Mouse (Mus musculus): ENCODE measurements at regions not wholly inside any gene's neighbourhood (a gene's known extent, or its start where the extent isn't known, plus 50 kb on each side); places are given as distances from the start of the nearest gene placed in this dataset.
A peak's percentile ranks its signal among the peaks of the same experiment; 100 is the strongest.

DNA sequence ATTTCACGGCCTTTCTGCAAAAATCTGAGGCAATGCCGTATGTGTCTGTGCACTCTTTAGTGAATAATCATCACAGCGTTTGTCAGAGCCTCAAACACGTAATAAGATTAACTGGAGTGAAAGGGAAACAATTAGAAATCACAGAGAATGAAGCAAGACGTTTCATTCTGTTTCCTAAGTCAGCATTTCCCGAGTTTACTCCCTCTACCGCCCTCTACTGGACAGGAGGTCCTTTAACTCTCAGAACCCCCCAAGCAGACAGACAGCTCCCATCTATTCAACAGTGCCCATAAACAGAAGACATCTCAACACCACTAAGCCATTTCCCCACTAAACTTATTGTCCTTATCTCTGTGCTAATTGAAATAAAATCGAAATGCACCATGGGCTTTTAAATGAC, 167.5 kb upstream of the Rnd3 start:
- Histone ChIP-seq H3K4me3 (replicated peaks; ENCODE audit: low read depth, low read length) (no peak overlapping the region), H3K9me3 (replicated peaks; ENCODE audit: low read length) (no peaks in the 10 kb centered on the region), H3K4me1 (replicated peaks; ENCODE audit: insufficient read depth, low read length) (no peaks in the 10 kb centered on the region), H3K27ac (no peak overlapping the region), H3K4me2 (ENCODE audit: low read length) (no peak overlapping the region), H3K36me3 (ENCODE audit: insufficient read depth, low read length) (no peaks in the 10 kb centered on the region), H3K9ac (ENCODE audit: low read depth, low read length) (no peak overlapping the region), H3K27me3 (ENCODE audit: insufficient read depth, low read length) (no peaks in the 10 kb centered on the region)
- ATAC-seq (replicated peaks; ENCODE audit: low FRiP score, low read depth): no peak
- WGBS: 89% methylated on average over 8 of the region's 8 CpGs
- TF ChIP-seq CTCF (IDR thresholded peaks at IDR 0.05; ENCODE audit: low read depth): peak; percentile 33; the same call in 1 of the 2 replicates
- no peak for DNase-seq (ENCODE audit: low spot score)

DNA sequence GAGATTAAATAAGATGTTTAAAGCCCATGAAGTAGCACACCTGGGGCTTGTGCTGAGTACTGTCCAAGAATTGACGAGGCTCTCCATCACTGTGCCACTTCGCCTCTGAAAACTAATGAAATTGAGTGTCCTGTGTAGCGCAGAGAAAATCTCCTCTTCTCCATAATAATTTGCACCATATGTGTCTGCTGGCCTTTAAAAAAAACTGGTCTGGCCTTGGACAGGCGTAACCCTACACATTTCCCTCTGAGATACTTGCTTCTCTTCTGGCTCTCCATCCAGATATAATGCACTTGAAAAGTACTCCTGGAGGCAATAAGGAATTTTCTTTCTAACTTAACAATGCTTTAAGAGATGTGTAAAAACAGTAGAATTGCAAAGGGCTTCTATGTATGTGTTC, 164.5 kb upstream of the Rnd3 start:
- Histone ChIP-seq H3K36me3 (ENCODE audit: insufficient read depth, low read length) (no peaks in the 10 kb centered on the region), H3K4me3 (replicated peaks; ENCODE audit: low read depth, low read length) (no peak overlapping the region), H3K4me2 (ENCODE audit: low read length) (no peak overlapping the region), H3K27ac (no peak overlapping the region), H3K9ac (ENCODE audit: low read depth, low read length) (no peak overlapping the region), H3K4me1 (replicated peaks; ENCODE audit: insufficient read depth, low read length) (no peaks in the 10 kb centered on the region), H3K27me3 (ENCODE audit: insufficient read depth, low read length) (no peaks in the 10 kb centered on the region), H3K9me3 (replicated peaks; ENCODE audit: low read length) (no peaks in the 10 kb centered on the region)
- 87% methylated on average over 4 of the region's 4 CpGs for WGBS
- no peak for DNase-seq (ENCODE audit: low spot score)
- no peak for TF ChIP-seq CTCF (IDR thresholded peaks at IDR 0.05; ENCODE audit: low read depth)
- no peak for ATAC-seq (replicated peaks; ENCODE audit: low FRiP score, low read depth)

DNA sequence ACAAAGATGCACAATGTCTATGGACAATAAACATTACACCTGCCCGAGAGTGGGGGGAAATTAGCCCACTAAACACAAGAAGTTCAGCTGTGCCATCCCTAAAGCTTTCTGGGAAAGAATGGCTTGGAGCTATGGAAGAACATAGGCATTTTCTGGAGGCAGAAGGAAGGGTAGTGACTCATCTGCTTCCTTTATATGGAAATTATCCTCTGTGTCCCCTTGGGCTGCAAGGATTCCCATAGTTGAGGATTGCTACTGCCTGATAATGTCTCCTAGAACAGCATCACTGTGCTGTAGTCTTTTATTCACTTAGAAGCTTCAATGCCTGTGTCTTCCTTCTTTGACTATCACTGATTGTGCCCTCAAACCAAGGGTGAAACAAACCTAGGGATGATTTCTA, 157.3 kb upstream of the Rnd3 start:
- no peak for DNase-seq (ENCODE audit: low spot score)
- Histone ChIP-seq H3K27me3 (ENCODE audit: insufficient read depth, low read length) (no peaks in the 10 kb centered on the region), H3K4me3 (replicated peaks; ENCODE audit: low read depth, low read length) (no peak overlapping the region), H3K4me2 (ENCODE audit: low read length) (no peak overlapping the region), H3K4me1 (replicated peaks; ENCODE audit: insufficient read depth, low read length) (peaks cover 6% of the 10 kb centered on the region; the same call in 1 of the 2 replicates), H3K9ac (ENCODE audit: low read depth, low read length) (no peak overlapping the region), H3K9me3 (replicated peaks; ENCODE audit: low read length) (no peaks in the 10 kb centered on the region), H3K27ac (no peak overlapping the region), H3K36me3 (ENCODE audit: insufficient read depth, low read length) (no peaks in the 10 kb centered on the region)
- TF ChIP-seq CTCF (IDR thresholded peaks at IDR 0.05; ENCODE audit: low read depth): no peak
- WGBS: 84% methylated on average over 1 of the region's 1 CpGs
- no peak for ATAC-seq (replicated peaks; ENCODE audit: low FRiP score, low read depth)

DNA sequence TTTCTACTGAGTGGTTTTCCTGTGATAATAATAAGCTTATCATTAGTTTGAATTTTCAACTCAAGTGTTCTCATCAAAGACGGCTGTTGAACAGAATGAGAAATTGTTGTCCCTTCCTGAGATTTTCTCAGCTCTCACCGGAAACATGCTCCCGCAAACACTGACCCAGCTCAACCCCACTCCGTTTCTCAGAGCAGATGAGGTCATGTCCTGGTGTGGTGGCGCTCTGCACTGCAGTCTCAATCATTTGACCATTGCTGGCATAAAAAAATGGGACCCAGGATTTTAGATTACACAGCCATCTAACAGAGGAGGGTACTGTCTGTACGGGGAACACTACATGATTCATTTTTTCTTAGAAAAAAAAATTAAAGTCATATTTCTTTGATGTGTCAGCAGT, 156.5 kb upstream of the Rnd3 start:
- no peaks in the 10 kb centered on the region for H3K36me3 ChIP-seq (ENCODE audit: insufficient read depth, low read length)
- ATAC-seq (replicated peaks; ENCODE audit: low FRiP score, low read depth): 0 out of 2 replicates have a peak, but pooled peaks have one; percentile 49

DNA sequence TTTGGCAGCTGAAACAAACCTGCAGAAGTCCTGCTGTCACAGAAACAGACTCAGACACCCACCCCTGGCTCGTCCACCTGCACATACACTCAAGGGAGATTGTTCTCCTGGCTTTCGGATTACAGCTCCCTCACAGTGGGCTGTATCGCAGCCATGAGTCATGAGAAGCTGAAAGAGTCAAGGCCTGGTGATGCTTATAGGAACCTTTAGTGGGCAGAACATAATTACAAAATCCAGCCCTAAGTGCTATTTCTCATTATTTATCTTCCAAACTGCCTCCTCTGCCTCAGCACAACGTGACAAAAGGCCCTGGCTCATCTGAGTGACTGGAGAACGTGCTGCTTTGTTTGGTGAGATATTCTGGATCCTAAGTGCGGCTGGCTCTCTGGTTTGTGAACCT, 155.8 kb upstream of the Rnd3 start:
- Histone ChIP-seq H3K4me2 (ENCODE audit: low read length) (no peak overlapping the region), H3K27me3 (ENCODE audit: insufficient read depth, low read length) (no peaks in the 10 kb centered on the region), H3K4me1 (replicated peaks; ENCODE audit: insufficient read depth, low read length) (peaks cover 6% of the 10 kb centered on the region; the same call in 1 of the 2 replicates), H3K27ac (no peak overlapping the region), H3K9me3 (replicated peaks; ENCODE audit: low read length) (no peaks in the 10 kb centered on the region), H3K9ac (ENCODE audit: low read depth, low read length) (no peak overlapping the region), H3K4me3 (replicated peaks; ENCODE audit: low read depth, low read length) (no peak overlapping the region), H3K36me3 (ENCODE audit: insufficient read depth, low read length) (no peaks in the 10 kb centered on the region)
- no peak for ATAC-seq (replicated peaks; ENCODE audit: low FRiP score, low read depth)
- 66% methylated on average over 6 of the region's 6 CpGs for WGBS
- TF ChIP-seq CTCF (IDR thresholded peaks at IDR 0.05; ENCODE audit: low read depth): no peak
- DNase-seq (ENCODE audit: low spot score): no peak

More for the DNA sequence above, 156.5 kb upstream of the Rnd3 start:
- peak; percentile 86 for DNase-seq (ENCODE audit: low spot score)
- WGBS: 40% methylated on average over 6 of the region's 6 CpGs
- Histone ChIP-seq H3K4me1 (replicated peaks; ENCODE audit: insufficient read depth, low read length) (peaks cover 6% of the 10 kb centered on the region; the same call in 1 of the 2 replicates), H3K4me3 (replicated peaks; ENCODE audit: low read depth, low read length) (no peak overlapping the region), H3K9ac (ENCODE audit: low read depth, low read length) (no peak overlapping the region), H3K27ac (no peak overlapping the region), H3K27me3 (ENCODE audit: insufficient read depth, low read length) (no peaks in the 10 kb centered on the region), H3K4me2 (ENCODE audit: low read length) (no peak overlapping the region), H3K9me3 (replicated peaks; ENCODE audit: low read length) (no peaks in the 10 kb centered on the region)
- peak; percentile 56 for TF ChIP-seq CTCF (IDR thresholded peaks at IDR 0.05; ENCODE audit: low read depth)

DNA sequence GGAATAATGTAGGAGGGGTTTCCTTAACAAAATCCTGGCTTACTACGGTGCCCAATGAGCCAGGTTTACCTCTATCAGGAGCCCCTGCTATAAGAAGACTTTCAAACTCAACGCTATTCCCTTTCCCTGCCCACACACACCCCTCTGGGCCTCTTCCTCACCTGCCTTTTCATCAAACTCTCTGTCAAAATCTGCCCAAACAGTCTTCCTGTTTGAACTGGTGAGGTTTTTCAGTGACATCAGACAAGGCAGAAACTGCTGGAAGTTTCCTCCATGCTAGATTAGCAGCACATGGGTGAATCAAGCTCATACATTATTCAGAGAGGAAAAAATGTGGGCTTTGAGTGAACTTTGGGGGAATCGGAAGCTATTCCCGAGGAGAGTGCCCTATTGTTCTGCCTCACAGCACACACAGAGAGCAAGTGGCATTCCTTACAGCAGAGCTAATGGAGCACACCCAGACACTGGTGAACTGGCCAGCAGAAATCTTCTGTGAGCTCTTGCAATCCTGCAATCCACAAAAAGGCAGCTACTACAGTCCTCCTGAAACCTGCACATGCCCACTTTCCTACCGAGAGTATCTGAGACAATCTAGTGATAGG, 141.8 kb upstream of the Rnd3 start:
- no peak overlapping the region for H3K4me2 ChIP-seq (ENCODE audit: low read length)
- no peaks in the 10 kb centered on the region for H3K9me3 ChIP-seq (replicated peaks; ENCODE audit: low read length)
- no peak for TF ChIP-seq CTCF (IDR thresholded peaks at IDR 0.05; ENCODE audit: low read depth)
- 40% methylated on average over 5 of the region's 5 CpGs for WGBS
- no peaks in the 10 kb centered on the region for H3K27me3 ChIP-seq (ENCODE audit: insufficient read depth, low read length)
- H3K9ac ChIP-seq (ENCODE audit: low read depth, low read length): no peak overlapping the region
- DNase-seq (ENCODE audit: low spot score) (peak; percentile 44), ATAC-seq (replicated peaks; ENCODE audit: low FRiP score, low read depth) (no peak; the same call in 1 of the 2 replicates)
- H3K4me1 ChIP-seq (replicated peaks; ENCODE audit: insufficient read depth, low read length): no peaks in the 10 kb centered on the region
- H3K27ac ChIP-seq: no peak overlapping the region
- H3K4me3 ChIP-seq (replicated peaks; ENCODE audit: low read depth, low read length): no peak overlapping the region
- no peaks in the 10 kb centered on the region for H3K36me3 ChIP-seq (ENCODE audit: insufficient read depth, low read length)

DNA sequence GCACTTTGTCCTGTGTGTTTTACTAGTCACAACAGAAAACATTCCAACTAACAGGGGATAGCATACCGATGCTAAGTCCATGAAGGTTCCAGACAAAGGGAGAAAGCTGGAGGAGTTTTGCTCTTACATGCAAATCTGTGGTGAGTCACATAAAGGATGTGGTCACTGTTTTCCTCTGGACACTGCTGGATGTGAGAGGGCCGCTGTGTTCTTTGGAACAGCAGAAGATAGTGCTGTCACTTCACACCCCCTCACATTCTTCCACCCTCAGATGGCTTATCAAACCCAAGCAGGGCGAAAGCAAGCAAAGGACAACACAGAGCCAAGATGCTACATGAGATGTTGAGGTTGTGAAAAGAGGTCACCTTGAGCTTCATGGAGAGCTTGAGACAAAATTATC, 139.8 kb upstream of the Rnd3 start:
- Histone ChIP-seq H3K4me3 (replicated peaks; ENCODE audit: low read depth, low read length) (no peak overlapping the region), H3K27ac (no peak overlapping the region), H3K9ac (ENCODE audit: low read depth, low read length) (no peak overlapping the region), H3K4me1 (replicated peaks; ENCODE audit: insufficient read depth, low read length) (0 out of 2 replicates have a peak, but pooled peaks cover 4% of the 10 kb centered on the region), H3K27me3 (ENCODE audit: insufficient read depth, low read length) (no peaks in the 10 kb centered on the region), H3K36me3 (ENCODE audit: insufficient read depth, low read length) (no peaks in the 10 kb centered on the region), H3K4me2 (ENCODE audit: low read length) (no peak overlapping the region), H3K9me3 (replicated peaks; ENCODE audit: low read length) (no peaks in the 10 kb centered on the region)
- 77% methylated on average over 3 of the region's 3 CpGs for WGBS
- no peak for TF ChIP-seq CTCF (IDR thresholded peaks at IDR 0.05; ENCODE audit: low read depth)
- DNase-seq (ENCODE audit: low spot score) (no peak), ATAC-seq (replicated peaks; ENCODE audit: low FRiP score, low read depth) (no peak)

All from kidney, postnatal 0 days (tissue).